Mouse (Mus musculus): ENCODE results near the gene Tmem108. TPM values are rescaled to one million over a fixed set of nuclear protein-coding genes. Genes with fewer than 3 reads are reported as not detected.

Tmem108 gene
- polyA plus RNA-seq, 1 experiment from 2014 or later, result 8.3 TPM

GRCm38 (mm10) chr9:103593079-103593478 is 168.6 kb downstream of the Tmem108 start:
- no peak overlapping the region for H3K27ac ChIP-seq (ENCODE audit: low read length)
- no peaks in the 10 kb centered on the region for H3K36me3 ChIP-seq (ENCODE audit: insufficient read depth, low read length)
- H3K4me1 ChIP-seq (ENCODE audit: insufficient read depth, low read length), result no peaks in the 10 kb centered on the region
- 70% methylated on average over 4 of the region's 4 CpGs for WGBS
- no peak overlapping the region for H3K4me2 ChIP-seq (replicated peaks; ENCODE audit: low read depth, low read length)
- no peak overlapping the region for H3K9ac ChIP-seq (replicated peaks; ENCODE audit: low read length)
- no peak overlapping the region for H3K4me3 ChIP-seq (ENCODE audit: low read length)
- no peak for ATAC-seq (ENCODE audit: low FRiP score, low TSS enrichment)
- H3K9me3 ChIP-seq (ENCODE audit: low read length), result no peaks in the 10 kb centered on the region
- no peaks in the 10 kb centered on the region for H3K27me3 ChIP-seq (ENCODE audit: insufficient read depth, low read length)

- H3K36me3 ChIP-seq (ENCODE audit: insufficient read depth, low read length), result no peaks in the 10 kb centered on the region
- H3K4me1 ChIP-seq (ENCODE audit: insufficient read depth, low read length), result no peaks in the 10 kb centered on the region
- no peaks in the 10 kb centered on the region for H3K9me3 ChIP-seq (ENCODE audit: low read length)
- H3K27ac ChIP-seq (ENCODE audit: low read length), result no peak overlapping the region
- H3K27me3 ChIP-seq (ENCODE audit: insufficient read depth, low read length), result no peaks in the 10 kb centered on the region
- ATAC-seq (ENCODE audit: low FRiP score, low TSS enrichment), result no peak
- WGBS, result 87% methylated on average over 4 of the region's 4 CpGs
- no peak overlapping the region for H3K9ac ChIP-seq (replicated peaks; ENCODE audit: low read length)
- no peak overlapping the region for H3K4me3 ChIP-seq (ENCODE audit: low read length)
- no peak overlapping the region for H3K4me2 ChIP-seq (replicated peaks; ENCODE audit: low read depth, low read length)
These were observed 169.7 kb downstream of the Tmem108 start for GRCm38 (mm10) chr9:103591962-103592361.

- WGBS, result 92% methylated on average over 5 of the region's 5 CpGs
- Histone ChIP-seq H3K9me3 (ENCODE audit: low read length) (no peaks in the 10 kb centered on the region), H3K4me3 (ENCODE audit: low read length) (no peak overlapping the region), H3K9ac (replicated peaks; ENCODE audit: low read length) (no peak overlapping the region), H3K4me2 (replicated peaks; ENCODE audit: low read depth, low read length) (no peak overlapping the region), H3K27ac (ENCODE audit: low read length) (no peak overlapping the region), H3K4me1 (ENCODE audit: insufficient read depth, low read length) (no peaks in the 10 kb centered on the region), H3K27me3 (ENCODE audit: insufficient read depth, low read length) (no peaks in the 10 kb centered on the region), H3K36me3 (ENCODE audit: insufficient read depth, low read length) (no peaks in the 10 kb centered on the region)
- ATAC-seq (ENCODE audit: low FRiP score, low TSS enrichment), result no peak
These were observed 170.8 kb downstream of the Tmem108 start for GRCm38 (mm10) chr9:103590801-103591200.

DNA sequence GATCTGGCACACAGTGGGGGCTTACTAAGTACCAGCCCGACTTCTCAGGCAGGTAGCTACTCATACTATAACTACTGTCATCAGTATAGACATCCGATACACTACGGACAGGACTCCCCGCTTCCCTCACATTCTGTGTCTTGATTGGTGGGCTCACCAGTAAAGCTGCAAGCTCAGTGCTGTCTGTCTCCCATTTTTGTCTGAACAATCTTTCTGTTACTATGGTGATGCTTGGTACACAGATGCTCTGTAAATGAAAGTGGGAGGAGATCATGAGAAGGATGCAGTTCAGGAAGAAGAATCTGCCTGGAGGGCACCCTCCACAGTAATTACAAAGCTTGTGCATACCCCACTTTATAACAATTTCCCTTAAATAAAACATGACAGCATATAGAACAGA is 176.8 kb downstream of the Tmem108 start:
- ATAC-seq (ENCODE audit: low FRiP score, low TSS enrichment), result no peak
- no peaks in the 10 kb centered on the region for H3K4me1 ChIP-seq (ENCODE audit: insufficient read depth, low read length)
- no peaks in the 10 kb centered on the region for H3K36me3 ChIP-seq (ENCODE audit: insufficient read depth, low read length)
- no peak overlapping the region for H3K4me2 ChIP-seq (replicated peaks; ENCODE audit: low read depth, low read length)
- no peaks in the 10 kb centered on the region; the same call in 1 of the 2 replicates for H3K9me3 ChIP-seq (ENCODE audit: low read length)
- WGBS, result 86% methylated on average over 4 of the region's 4 CpGs
- no peak overlapping the region for H3K4me3 ChIP-seq (ENCODE audit: low read length)
- no peak overlapping the region for H3K27ac ChIP-seq (ENCODE audit: low read length)
- H3K9ac ChIP-seq (replicated peaks; ENCODE audit: low read length), result no peak overlapping the region
- H3K27me3 ChIP-seq (ENCODE audit: insufficient read depth, low read length), result no peaks in the 10 kb centered on the region

- Histone ChIP-seq H3K27me3 (ENCODE audit: insufficient read depth, low read length) (no peaks in the 10 kb centered on the region), H3K9me3 (ENCODE audit: low read length) (no peaks in the 10 kb centered on the region; the same call in 1 of the 2 replicates), H3K36me3 (ENCODE audit: insufficient read depth, low read length) (no peaks in the 10 kb centered on the region), H3K4me2 (replicated peaks; ENCODE audit: low read depth, low read length) (no peak overlapping the region), H3K9ac (replicated peaks; ENCODE audit: low read length) (no peak overlapping the region), H3K4me1 (ENCODE audit: insufficient read depth, low read length) (no peaks in the 10 kb centered on the region), H3K27ac (ENCODE audit: low read length) (no peak overlapping the region), H3K4me3 (ENCODE audit: low read length) (no peak overlapping the region)
- WGBS, result 86% methylated on average over 10 of the region's 10 CpGs
- no peak for ATAC-seq (ENCODE audit: low FRiP score, low TSS enrichment)
These were observed 179.2 kb downstream of the Tmem108 start for GRCm38 (mm10) chr9:103582249-103582961.

- H3K36me3 ChIP-seq (ENCODE audit: insufficient read depth, low read length), result no peaks in the 10 kb centered on the region
- no peak overlapping the region for H3K9ac ChIP-seq (replicated peaks; ENCODE audit: low read length)
- H3K4me1 ChIP-seq (ENCODE audit: insufficient read depth, low read length), result no peaks in the 10 kb centered on the region
- no peaks in the 10 kb centered on the region for H3K27me3 ChIP-seq (ENCODE audit: insufficient read depth, low read length)
- H3K4me2 ChIP-seq (replicated peaks; ENCODE audit: low read depth, low read length), result no peak overlapping the region
- no peak overlapping the region for H3K27ac ChIP-seq (ENCODE audit: low read length)
- ATAC-seq (ENCODE audit: low FRiP score, low TSS enrichment), result no peak
- 89% methylated on average over 6 of the region's 6 CpGs for WGBS
- no peaks in the 10 kb centered on the region; the same call in 1 of the 2 replicates for H3K9me3 ChIP-seq (ENCODE audit: low read length)
- H3K4me3 ChIP-seq (ENCODE audit: low read length), result no peak overlapping the region
These were observed 181.0 kb downstream of the Tmem108 start for GRCm38 (mm10) chr9:103580621-103581020.

- H3K36me3 ChIP-seq (ENCODE audit: insufficient read depth, low read length), result no peaks in the 10 kb centered on the region
- H3K9ac ChIP-seq (replicated peaks; ENCODE audit: low read length), result no peak overlapping the region
- WGBS, result 78% methylated on average over 4 of the region's 4 CpGs
- H3K4me2 ChIP-seq (replicated peaks; ENCODE audit: low read depth, low read length), result no peak overlapping the region
- ATAC-seq (ENCODE audit: low FRiP score, low TSS enrichment), result no peak
- no peaks in the 10 kb centered on the region for H3K27me3 ChIP-seq (ENCODE audit: insufficient read depth, low read length)
- no peak overlapping the region for H3K4me3 ChIP-seq (ENCODE audit: low read length)
- H3K27ac ChIP-seq (ENCODE audit: low read length), result no peak overlapping the region
- no peaks in the 10 kb centered on the region; the same call in 1 of the 2 replicates for H3K9me3 ChIP-seq (ENCODE audit: low read length)
- 0 out of 2 replicates have a peak, but pooled peaks cover under 1% of the 10 kb centered on the region for H3K4me1 ChIP-seq (ENCODE audit: insufficient read depth, low read length)
These were observed 181.5 kb downstream of the Tmem108 start for GRCm38 (mm10) chr9:103580186-103580585.

DNA sequence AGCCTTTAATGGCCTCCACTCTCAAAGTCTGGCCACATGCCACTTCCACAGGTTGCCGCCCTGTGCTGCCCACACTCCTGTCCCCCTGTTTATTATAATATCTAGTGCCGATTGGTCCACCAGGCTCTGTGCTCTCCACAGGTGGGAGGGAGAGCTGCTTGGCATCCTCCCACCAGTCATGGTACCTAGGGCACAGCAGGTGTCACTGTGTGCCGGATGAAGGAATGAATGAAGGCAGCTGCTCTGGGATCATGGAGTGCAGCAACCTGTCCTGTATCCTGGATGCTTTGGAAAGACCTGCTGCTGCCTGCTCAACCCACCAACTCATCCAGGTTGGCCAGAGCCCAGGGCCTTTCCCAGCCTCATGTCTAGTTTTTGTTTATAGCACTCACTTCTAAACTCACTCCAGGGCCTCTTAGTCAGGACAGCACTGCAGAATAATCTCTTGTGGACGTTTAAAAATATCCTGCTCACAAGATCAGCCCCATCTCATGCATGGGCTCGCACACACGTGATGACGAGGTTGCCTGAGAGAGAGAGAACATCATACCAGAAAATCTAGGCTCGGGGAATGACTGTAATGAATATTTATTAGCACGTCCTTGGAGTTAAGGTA is 182.1 kb downstream of the Tmem108 start:
- Histone ChIP-seq H3K4me3 (ENCODE audit: low read length) (no peak overlapping the region), H3K27me3 (ENCODE audit: insufficient read depth, low read length) (no peaks in the 10 kb centered on the region), H3K36me3 (ENCODE audit: insufficient read depth, low read length) (no peaks in the 10 kb centered on the region), H3K9me3 (ENCODE audit: low read length) (no peaks in the 10 kb centered on the region; the same call in 1 of the 2 replicates), H3K4me1 (ENCODE audit: insufficient read depth, low read length) (peaks cover 7% of the 10 kb centered on the region), H3K27ac (ENCODE audit: low read length) (no peak overlapping the region), H3K9ac (replicated peaks; ENCODE audit: low read length) (no peak overlapping the region), H3K4me2 (replicated peaks; ENCODE audit: low read depth, low read length) (no peak overlapping the region)
- WGBS, result 78% methylated on average over 9 of the region's 9 CpGs
- no peak for ATAC-seq (ENCODE audit: low FRiP score, low TSS enrichment)

DNA sequence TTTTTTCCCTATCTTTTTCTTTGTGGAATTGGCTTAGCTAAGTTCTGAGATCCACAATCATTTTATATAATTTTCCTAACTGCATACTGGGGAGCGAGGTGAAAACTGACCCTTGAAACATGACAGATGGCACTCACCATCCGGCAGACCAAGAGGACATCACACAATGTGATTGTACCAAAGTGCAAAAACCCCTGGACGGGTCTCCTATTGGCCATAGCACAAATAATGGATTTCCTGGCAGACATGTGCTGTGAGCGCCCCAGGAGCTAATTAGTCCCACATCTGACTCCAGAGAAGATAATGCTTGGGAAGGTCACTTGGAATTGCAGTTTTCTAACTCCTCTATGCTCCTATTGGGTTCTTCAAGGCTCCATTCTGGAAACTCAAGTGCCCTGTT is 183.9 kb downstream of the Tmem108 start:
- Histone ChIP-seq H3K27me3 (ENCODE audit: insufficient read depth, low read length) (no peaks in the 10 kb centered on the region), H3K4me1 (ENCODE audit: insufficient read depth, low read length) (peaks cover 19% of the 10 kb centered on the region), H3K4me3 (ENCODE audit: low read length) (no peak overlapping the region), H3K27ac (ENCODE audit: low read length) (no peak overlapping the region), H3K9me3 (ENCODE audit: low read length) (no peaks in the 10 kb centered on the region; the same call in 1 of the 2 replicates), H3K9ac (replicated peaks; ENCODE audit: low read length) (no peak overlapping the region), H3K4me2 (replicated peaks; ENCODE audit: low read depth, low read length) (no peak overlapping the region), H3K36me3 (ENCODE audit: insufficient read depth, low read length) (no peaks in the 10 kb centered on the region)
- no peak for ATAC-seq (ENCODE audit: low FRiP score, low TSS enrichment)
- WGBS, result 74% methylated on average over 4 of the region's 4 CpGs

DNA sequence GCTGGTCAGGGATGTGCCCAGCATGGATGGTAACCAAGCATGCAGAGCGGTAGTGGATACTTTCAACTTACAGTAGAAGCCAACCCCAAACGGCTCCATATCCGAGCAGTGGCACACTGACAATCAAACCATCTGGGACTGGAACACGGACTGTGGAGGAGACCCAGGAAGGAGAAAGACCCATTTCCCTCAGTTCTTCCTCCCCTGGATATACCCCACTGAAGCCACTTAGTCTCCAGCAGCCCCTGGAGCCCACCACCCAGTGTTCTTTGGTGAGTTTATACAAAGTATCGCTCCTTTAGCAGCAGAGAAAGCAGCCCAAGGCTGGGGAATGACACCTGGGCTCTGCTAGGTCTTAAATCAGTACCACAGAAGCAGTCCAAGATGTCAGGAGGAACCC is 184.5 kb downstream of the Tmem108 start:
- Histone ChIP-seq H3K9ac (replicated peaks; ENCODE audit: low read length) (no peak overlapping the region), H3K4me1 (ENCODE audit: insufficient read depth, low read length) (peaks cover 24% of the 10 kb centered on the region), H3K36me3 (ENCODE audit: insufficient read depth, low read length) (no peaks in the 10 kb centered on the region), H3K27ac (ENCODE audit: low read length) (no peak overlapping the region), H3K27me3 (ENCODE audit: insufficient read depth, low read length) (no peaks in the 10 kb centered on the region), H3K4me3 (ENCODE audit: low read length) (no peak overlapping the region), H3K4me2 (replicated peaks; ENCODE audit: low read depth, low read length) (no peak overlapping the region), H3K9me3 (ENCODE audit: low read length) (no peaks in the 10 kb centered on the region; the same call in 1 of the 2 replicates)
- no peak for ATAC-seq (ENCODE audit: low FRiP score, low TSS enrichment)
- 71% methylated on average over 5 of the region's 5 CpGs for WGBS
